In genomic region chr8:10781860-10782259, GRCm38 (mm10) we compare ENCODE assay signal across 21 mouse cellular contexts.
DNase-seq lines count a peak whose midpoint lies in the region; ATAC-seq lines count a peak whose summit lies in the region.
"Had no signal": no experiment of that assay in that cellular context is flagged by ENCODE, and none has a peak within 500 bp of the region (broad histone marks: within the 10 kb centered on the region; RNA-seq: fewer than 3 reads in every experiment).

No protein-coding gene starts in this region.

- peak; percentile 79 for DNase-seq in heart, adult 11 months
- DNase-seq in heart, adult 9 months (ENCODE audit: low spot score in 2 of 2): no peak
- peak; percentile 18 for DNase-seq in kidney, postnatal 10 days
- DNase-seq in kidney, postnatal 14 days: no peak
- DNase-seq in Muller cell, postnatal 12 days (ENCODE audit: inconsistent ontology term): peak; percentile 65
- no peak for DNase-seq in frontal cortex, postnatal 36 days (ENCODE audit: low spot score in 2 of 2)
- DNase-seq: adrenal gland, adult 2 months; adrenal gland, postnatal 10 days; adrenal gland, postnatal 25 days; B cell, adult 2 months; cerebellum, adult 11 months; cerebellum, adult 18-20 months; cerebellum, adult 8-10 months; cerebellum, adult 9-11 months; cerebellum, postnatal 14 days; cerebellum, postnatal 36 days; embryo, embryonic 11 days had no signal

- no peak for ATAC-seq in megakaryocyte, adult 5-6 weeks (ENCODE audit: poor library complexity, severe bottlenecking)
- ATAC-seq: CD4-positive, CD25-positive, alpha-beta regulatory T cell, adult 4 months; forebrain, embryonic 14.5 days; forebrain, embryonic 16.5 days had no signal

Comparison
In these comparisons a context has a peak if more than half of its experiments do, and no peak if none do; other contexts are left out.
1. DNase-seq: peak in heart, adult 11 months (single experiment), kidney, postnatal 10 days (single experiment) and Muller cell, postnatal 12 days (single experiment); none in heart, adult 9 months (0 of 2), kidney, postnatal 14 days (single experiment) and frontal cortex, postnatal 36 days (0 of 2).